Mouse (Mus musculus) left cerebral cortex, adult 8-10 months (tissue): ENCODE data around the gene Mgme1. TPM values are rescaled to one million over a fixed set of nuclear protein-coding genes. Genes with fewer than 3 reads are reported as not detected.

Experiments
- DNase-seq, 2 experiments: peaks; one replicate each; pipeline ENCODE4 v3.0.0; 2022; ENCODE audit warnings: low spot score in 2 of 2
- total RNA-seq, 4 experiments: library from RNA; stranded (reverse); gene quantifications; 2 replicates each; pipeline ENCODE4 v1.2.4; 2022

The Mgme1 gene
- total RNA-seq, 4 experiments from 2014 or later = 4.4 to 6.1 (median 5.4) TPM

- no peak for DNase-seq
Measured at GRCm38 (mm10) chr2:144264398-144265119, 5.9 kb upstream of the Mgme1 start.

GRCm38 (mm10) chr2:144265120-144265488 is 5.4 kb upstream of the Mgme1 start:
- no peak for DNase-seq

- no peak for DNase-seq
Measured at GRCm38 (mm10) chr2:144265916-144266683, 4.4 kb upstream of the Mgme1 start.

GRCm38 (mm10) chr2:144267004-144267730 is 3.3 kb upstream of the Mgme1 start:
- DNase-seq = no peak

- DNase-seq = no peak
Measured at GRCm38 (mm10) chr2:144267731-144268015, 2.8 kb upstream of the Mgme1 start.

GRCm38 (mm10) chr2:144268446-144269305 is 1.8 kb upstream of the Mgme1 start:
- DNase-seq = no peak

- DNase-seq = no peak
Measured at GRCm38 (mm10) chr2:144269306-144269650, 1.2 kb upstream of the Mgme1 start.

- no peak for DNase-seq
Measured at GRCm38 (mm10) chr2:144269679-144270475, 586 bp upstream of the Mgme1 start.

- no peak for DNase-seq
Measured at GRCm38 (mm10) chr2:144272088-144272487, 1.6 kb downstream of the Mgme1 start.

- DNase-seq = no peak
Measured at GRCm38 (mm10) chr2:144274741-144275140, 4.3 kb downstream of the Mgme1 start.

- DNase-seq = no peak
Measured at GRCm38 (mm10) chr2:144276885-144277284, 6.4 kb downstream of the Mgme1 start.

- DNase-seq = no peak
Measured at GRCm38 (mm10) chr2:144279742-144280141, 9.3 kb downstream of the Mgme1 start.

- no peak for DNase-seq
Measured at GRCm38 (mm10) chr2:144280568-144280967, 10.1 kb downstream of the Mgme1 start.

GRCm38 (mm10) chr2:144281417-144281816 is 11.0 kb downstream of the Mgme1 start:
- DNase-seq = no peak

GRCm38 (mm10) chr2:144290321-144290720 is 19.9 kb downstream of the Mgme1 start:
- no peak for DNase-seq

GRCm38 (mm10) chr2:144291600-144292305 is 21.3 kb downstream of the Mgme1 start:
- peak; percentile 25 to 89 for DNase-seq

- no peak for DNase-seq
Measured at GRCm38 (mm10) chr2:144295145-144295735, 24.8 kb downstream of the Mgme1 start.

- no peak for DNase-seq
Measured at GRCm38 (mm10) chr2:144299749-144300669, 29.5 kb downstream of the Mgme1 start.

- no peak for DNase-seq
Measured at GRCm38 (mm10) chr2:144301101-144301500, 30.6 kb downstream of the Mgme1 start.
